Mouse (Mus musculus) gastrocnemius, adult 2 months (tissue): ENCODE data around the gene Rab3a. TPM values are rescaled to one million over a fixed set of nuclear protein-coding genes. Genes with fewer than 3 reads are reported as not detected.

Experiments
- DNase-seq: peaks from one replicate; pipeline ENCODE4 v3.0.0; 2022
- H3K27ac ChIP-seq: fragments of 200-600 bp; 2 replicates; pipeline ENCODE4 v1.8.1; 2022; ENCODE audit warnings: mild to moderate bottlenecking
- H3K4me3 ChIP-seq: fragments of 200-600 bp; 2 replicates; pipeline ENCODE4 v1.8.1; 2022; ENCODE audit warnings: mild to moderate bottlenecking, moderate library complexity
- CTCF ChIP-seq: fragments of 200-600 bp; IDR thresholded peaks from 2 replicates; pipeline ENCODE4 v1.8.1; 2022; ENCODE audit warnings: antibody characterized with exemption, mild to moderate bottlenecking, moderate library complexity
- intact Hi-C: fragments of 180-260 bp; cut with DNase I; formaldehyde crosslinking; loops from one replicate; pipeline ENCODE4 v1.15.1; 2025
- total RNA-seq, 2 experiments: library from RNA; stranded (reverse); gene quantifications; 2 replicates each; pipeline ENCODE4 v1.2.3; 2021

Gene Rab3a
- total RNA-seq, 2 experiments from 2014 or later, result 31.9 to 39.8 TPM

DNA sequence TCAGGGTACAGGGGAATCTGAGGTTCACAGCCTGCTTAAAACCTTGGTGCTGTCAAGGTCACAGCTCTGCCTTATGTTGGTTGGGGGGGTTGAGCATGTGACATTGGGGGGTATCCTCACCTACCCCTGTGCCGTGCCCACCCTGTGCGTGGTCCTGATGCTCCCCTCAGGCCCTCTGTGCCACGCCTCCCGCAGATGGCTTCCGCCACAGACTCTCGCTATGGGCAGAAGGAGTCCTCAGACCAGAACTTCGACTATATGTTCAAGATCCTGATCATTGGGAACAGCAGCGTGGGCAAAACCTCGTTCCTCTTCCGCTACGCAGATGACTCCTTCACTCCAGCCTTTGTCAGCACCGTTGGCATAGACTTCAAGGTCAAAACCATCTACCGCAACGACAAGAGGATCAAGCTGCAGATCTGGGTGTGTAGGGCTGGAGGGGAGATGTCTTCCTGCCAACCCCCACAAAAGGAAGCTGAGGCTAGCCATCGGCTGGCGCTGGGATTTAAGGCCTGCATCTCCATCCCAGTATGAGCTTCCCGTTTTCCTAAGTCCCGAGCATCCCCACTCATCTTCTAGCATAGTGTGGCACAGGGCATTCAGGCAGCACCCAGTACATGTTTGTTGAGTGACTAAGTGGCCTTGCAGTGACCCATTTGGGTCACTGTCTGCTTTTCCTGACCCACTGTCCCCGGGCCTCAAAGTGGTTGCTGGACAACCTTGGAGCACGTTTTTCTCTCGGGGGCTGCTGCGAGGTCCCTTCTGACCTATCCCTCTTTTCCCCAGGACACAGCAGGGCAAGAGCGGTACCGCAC, 1.4 kb downstream of the Rab3a start:
- DNase-seq, result peak; percentile 32
- Histone ChIP-seq H3K4me3 (peak overlapping the region; percentile 92), H3K27ac (peak overlapping the region; percentile 96)
- no peak for TF ChIP-seq CTCF
- intact Hi-C loops, result no loop called here

DNA sequence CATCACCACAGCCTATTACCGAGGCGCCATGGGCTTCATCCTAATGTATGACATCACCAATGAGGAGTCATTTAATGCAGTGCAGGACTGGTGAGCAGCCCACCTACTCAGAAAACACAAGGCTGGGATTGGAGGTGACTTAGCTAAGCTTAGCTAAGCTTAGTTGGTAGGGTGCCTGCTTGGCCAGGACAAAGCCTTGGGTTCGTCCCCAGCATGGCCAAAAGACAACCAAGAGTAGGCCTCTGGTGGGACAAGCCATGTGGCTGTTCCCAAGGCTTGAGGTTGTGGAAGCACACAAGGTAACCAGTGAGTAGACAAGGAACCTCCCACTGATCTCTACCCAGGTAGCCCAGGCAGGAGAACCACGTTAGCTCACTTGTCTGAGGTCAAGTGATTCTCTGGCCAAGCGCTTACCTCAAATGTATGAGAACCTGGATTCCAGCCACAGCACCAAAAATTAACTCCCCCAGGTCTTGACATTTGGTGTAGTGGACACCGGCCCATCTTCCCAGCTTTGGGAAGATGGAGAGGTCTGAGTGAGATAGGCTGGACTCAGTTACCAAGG, 2.1 kb downstream of the Rab3a start:
- DNase-seq, result peak; percentile 16
- intact Hi-C loops, result no loop called here
- Histone ChIP-seq H3K4me3 (no peak overlapping the region; the same call in 1 of the 2 replicates), H3K27ac (peak overlapping the region; percentile 96)
- TF ChIP-seq CTCF, result no peak

DNA sequence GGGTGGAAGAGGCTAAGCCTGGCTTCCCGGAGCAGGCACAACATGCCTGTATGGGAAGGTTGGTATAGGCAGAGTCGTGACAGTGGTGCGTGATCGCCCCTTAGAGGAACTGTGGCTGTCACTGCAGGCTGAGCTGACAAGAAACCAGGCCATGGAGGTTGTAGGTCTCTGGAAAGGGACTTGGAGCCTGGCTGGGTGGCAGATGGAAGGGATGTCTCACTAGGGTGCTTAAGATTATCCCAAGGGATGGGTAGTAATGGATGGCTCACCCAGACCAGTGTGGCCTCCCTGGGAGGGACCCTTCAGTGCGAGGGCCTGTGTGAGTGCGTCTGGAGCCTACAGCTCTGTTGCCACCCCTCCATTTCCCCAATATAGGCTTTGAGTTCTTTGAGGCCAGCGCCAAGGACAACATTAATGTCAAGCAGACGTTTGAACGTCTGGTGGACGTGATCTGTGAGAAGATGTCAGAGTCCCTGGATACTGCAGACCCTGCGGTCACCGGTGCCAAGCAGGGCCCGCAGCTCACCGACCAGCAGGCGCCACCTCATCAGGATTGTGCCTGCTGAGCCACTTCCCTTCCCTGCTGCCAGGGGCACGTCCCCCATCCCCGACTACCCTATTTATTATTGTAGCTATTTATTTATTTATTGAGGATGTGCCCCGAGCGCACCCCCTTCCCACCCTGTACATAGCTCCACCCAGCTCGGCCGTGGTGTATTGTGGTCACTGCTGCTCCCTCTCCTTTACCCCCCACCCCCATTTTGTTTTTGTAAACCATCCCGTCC, 3.2 kb downstream of the Rab3a start:
- intact Hi-C loops, result no loop called here
- Histone ChIP-seq H3K4me3 (no peak overlapping the region), H3K27ac (peak overlapping the region; percentile 96)
- TF ChIP-seq CTCF, result peak; percentile 50
- DNase-seq, result peak; percentile 42

DNA sequence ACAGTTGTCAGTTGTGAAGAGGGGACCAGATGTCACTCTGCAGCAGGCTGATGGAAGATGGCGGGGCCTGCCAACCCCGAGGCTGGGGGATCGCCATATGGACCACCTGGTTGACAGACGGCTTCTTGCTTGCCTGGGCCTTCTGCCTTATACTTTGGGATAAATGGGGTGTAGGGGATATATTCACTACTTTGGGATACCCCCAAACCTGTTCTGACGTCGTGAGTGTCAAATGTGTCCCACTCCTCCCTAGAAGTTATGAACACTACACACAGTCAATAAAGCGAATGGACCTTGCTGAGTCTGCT, 3.8 kb downstream of the Rab3a start:
- DNase-seq, result peak; percentile 21

DNA sequence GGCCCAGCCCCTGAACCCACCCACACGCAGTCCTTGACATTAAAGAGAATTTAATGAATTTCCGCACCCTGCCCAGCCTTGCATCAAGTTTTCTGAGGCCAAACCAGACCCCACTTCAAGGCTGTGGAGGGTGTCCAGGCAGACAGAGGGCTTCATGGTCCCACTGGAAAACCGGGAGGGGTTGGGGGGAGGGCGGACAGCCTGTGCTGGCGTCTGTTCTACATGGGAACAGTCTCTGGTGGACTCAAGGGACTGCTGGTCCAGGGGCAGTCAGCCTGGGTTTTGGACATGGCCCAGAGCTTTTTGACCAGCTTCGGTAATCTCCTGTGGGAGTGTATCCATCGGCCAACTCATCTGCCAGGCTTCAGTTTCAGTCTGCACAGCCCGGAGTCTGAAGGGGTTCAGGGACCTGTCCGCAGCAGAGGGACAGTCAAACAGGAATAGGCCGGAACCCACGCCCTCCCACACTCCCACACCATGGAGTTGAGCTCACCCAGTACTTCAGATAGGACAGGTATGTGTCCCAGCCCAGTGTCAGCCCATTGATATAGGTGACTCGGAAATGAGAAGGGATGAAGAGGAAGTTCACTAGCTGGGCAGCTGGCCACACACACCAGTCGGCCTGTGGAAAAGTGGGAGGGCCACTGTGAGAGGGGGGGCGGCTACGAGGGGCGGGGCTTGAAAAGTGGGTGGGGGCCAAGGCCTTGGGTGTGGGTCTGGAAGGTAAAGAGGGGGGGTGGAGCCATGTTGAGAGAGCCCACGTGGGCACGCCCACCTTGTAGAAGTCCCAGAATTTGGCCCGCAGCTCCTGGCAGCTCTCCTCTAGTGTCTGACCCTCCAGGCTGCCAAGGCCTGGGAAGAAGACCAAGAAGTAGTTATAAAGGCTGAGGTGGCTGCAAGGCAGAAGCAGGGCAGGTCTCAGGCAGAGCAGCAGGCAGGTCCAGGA, 4.4 kb downstream of the Rab3a start:
- intact Hi-C loops, result no loop called here
- peak; percentile 69 for DNase-seq
- peak overlapping the region; percentile 88 for H3K4me3 ChIP-seq
- TF ChIP-seq CTCF, result no peak
- peak overlapping the region; percentile 94 for H3K27ac ChIP-seq

More for the DNA sequence above, 3.8 kb downstream of the Rab3a start:
- intact Hi-C loops, result no loop called here
- no peak for TF ChIP-seq CTCF
- Histone ChIP-seq H3K4me3 (no peak overlapping the region), H3K27ac (peak overlapping the region; percentile 94; the same call in 1 of the 2 replicates)

DNA sequence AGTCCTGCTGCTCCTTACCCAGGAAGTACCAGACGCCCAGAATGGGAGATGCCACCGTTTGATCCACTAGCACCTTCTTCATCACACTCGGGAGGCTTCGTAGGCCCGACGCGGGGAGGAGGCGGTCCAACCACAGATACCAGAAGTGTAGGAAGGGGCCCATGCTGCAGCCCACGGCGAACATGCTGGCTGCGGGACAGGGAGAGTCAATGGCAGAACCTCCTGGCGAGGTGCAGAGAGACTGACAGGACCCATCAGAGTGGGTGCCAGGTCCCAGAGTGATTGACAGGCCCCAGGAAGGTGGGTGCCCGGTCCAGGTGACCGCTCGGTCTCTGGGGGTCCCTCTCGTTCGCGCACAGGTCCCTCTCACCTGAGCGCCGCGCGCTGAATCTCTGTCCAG, 5.9 kb downstream of the Rab3a start:
- TF ChIP-seq CTCF, result no peak
- peak overlapping the region; percentile 94 for H3K27ac ChIP-seq
- peak overlapping the region; percentile 88 for H3K4me3 ChIP-seq
- intact Hi-C loops, result no loop called here
- DNase-seq, result no peak

DNA sequence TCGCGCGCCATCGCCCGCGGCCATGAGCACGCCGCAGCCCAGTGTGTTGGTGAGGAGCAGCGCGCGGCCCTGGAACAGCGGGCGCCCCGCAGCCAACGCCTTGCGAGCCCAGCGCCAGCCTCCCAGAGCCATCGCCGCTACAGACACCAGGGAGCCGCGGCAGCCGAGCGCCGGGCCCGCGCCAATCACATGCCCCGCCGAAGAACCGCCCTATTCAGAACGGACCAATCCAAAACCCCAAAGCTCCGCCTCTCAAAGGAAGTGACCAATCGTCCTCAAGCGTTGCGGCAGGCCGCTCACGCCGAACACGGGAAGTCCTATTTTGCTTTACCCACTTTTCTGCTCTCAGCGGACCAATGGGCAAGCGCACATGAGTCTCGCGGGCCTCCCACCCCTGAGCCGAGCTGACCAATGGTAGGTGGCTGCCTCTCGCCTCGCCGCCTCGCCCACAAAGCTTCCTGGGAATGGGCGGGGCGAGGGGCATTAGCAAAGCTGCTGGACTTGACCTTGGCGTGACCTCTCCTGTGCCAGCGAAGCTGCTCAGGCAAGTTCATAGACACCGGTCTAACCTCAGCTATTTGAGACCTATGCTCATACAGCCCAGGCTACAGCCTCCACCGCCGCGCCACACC, 6.4 kb downstream of the Rab3a start, which contains the start of gene Mpv17l2:
Gene Mpv17l2, minus strand, starts transcription at position 172 of the 632 bp plus-strand sequence.
- peak; percentile 96 for DNase-seq
- TF ChIP-seq CTCF, result no peak
- H3K4me3 ChIP-seq, result peak within 1 kb of the TSS; percentile 88
- intact Hi-C loops, result no loop called here
- H3K27ac ChIP-seq, result peak within 1 kb of the TSS; percentile 94

DNA sequence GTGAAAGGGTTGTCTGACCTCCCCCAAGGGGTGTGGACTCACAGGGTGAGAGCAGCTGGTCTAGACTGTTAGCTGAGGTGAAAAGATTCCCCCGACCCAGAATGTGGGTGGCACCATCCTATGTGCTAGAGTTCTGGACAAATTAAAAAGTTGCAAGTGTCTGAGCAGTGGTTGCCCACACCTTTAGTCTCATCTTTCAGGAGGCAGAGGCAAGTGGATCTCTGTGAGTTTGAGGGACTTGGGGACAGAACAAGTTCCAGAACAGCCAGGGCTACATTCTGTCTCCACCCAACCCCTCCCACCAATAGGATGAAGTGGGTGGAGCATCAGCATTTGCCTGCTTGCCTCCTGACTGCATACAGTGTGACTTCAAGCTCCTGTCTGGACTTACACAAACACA, 7.6 kb downstream of the Rab3a start:
- H3K4me3 ChIP-seq, result no peak overlapping the region
- peak; percentile 27 for DNase-seq
- intact Hi-C loops, result loop anchor here (1.0 kb wide), 1 partner anchor 11 kb away; no protein-coding TSS in a partner anchor
- H3K27ac ChIP-seq, result peak overlapping the region; percentile 94
- no peak for TF ChIP-seq CTCF

DNA sequence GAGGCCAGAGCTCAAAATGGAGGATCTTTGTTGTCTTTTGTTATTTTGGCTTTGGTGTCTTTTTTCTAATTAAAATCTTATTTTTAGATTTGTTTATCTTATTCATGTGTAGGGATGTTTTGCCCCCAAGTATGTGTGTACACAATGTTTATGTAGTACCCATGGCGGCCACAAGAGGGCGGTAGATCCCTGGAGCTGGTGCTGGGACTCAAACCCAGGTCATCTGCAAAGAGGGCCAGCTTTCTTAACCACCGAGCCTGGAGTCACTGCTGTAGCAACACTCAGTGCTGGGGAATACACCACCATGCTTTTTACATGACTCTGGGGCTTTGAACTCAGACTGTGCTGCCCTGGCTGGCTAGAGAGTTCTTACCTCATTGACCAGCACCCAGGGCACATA, 8.9 kb downstream of the Rab3a start:
- peak; percentile 71 for DNase-seq
- peak; percentile 84 for TF ChIP-seq CTCF
- Histone ChIP-seq H3K27ac (no peak overlapping the region), H3K4me3 (no peak overlapping the region)
- intact Hi-C loops, result no loop called here

DNA sequence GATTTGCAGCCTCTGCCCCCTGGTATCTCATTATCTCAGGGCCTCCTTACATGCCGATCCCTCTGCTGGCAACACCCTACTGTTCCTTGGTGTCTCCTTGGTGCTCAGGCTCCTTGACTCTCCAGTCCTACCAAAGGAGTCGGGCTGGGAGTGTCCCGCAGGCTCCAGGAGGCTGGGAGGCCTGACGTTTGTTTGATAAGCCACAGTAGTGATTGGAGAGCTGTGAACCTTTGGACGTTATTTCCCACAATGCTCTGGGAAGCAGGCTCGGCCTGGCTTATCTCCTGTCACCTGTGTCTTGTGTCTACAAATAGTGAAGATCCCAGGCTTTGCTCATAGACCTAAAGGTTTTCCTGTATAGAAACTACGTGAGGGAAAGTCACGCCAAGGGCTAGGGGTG, 9.5 kb downstream of the Rab3a start:
- no peak overlapping the region for H3K4me3 ChIP-seq
- H3K27ac ChIP-seq, result no peak overlapping the region
- no peak for TF ChIP-seq CTCF
- DNase-seq, result no peak
- intact Hi-C loops, result no loop called here

DNA sequence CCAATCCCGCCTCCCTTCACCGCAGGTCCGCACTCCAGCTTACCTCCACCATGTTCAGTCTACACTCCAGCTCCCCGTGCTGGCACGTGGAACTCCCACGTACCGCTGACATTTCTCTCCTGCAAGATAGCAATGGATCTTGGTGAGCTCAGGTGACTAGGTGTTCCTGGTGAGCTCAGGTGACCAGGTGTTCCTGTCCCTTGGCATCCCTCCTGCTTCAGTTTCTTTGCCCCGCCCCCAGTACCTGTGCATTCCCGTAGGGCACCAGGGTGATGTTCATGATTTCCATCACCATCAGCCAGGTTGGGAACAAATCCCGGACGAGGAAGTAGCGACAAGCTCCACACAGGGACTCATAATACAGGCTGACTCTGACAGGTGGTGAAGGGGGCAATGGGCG, 10.2 kb downstream of the Rab3a start:
- TF ChIP-seq CTCF, result no peak
- DNase-seq, result no peak
- intact Hi-C loops, result loop anchor here (5.0 kb wide), 1 partner anchor 78 kb away; no protein-coding TSS in a partner anchor
- Histone ChIP-seq H3K27ac (no peak overlapping the region), H3K4me3 (no peak overlapping the region; the same call in 1 of the 2 replicates)
